Mouse (Mus musculus): ENCODE results near the gene Cks1brt.

GRCm38 (mm10) chr8:85171291-85171690 is 19.6 kb downstream of the Cks1brt start:
- TF ChIP-seq CHD2 (IDR thresholded peaks at IDR 0.05; ENCODE audit: low read length) = no peak
- TF ChIP-seq CTCF (conservative IDR thresholded peaks at IDR 0.05 in 1 of 2, IDR thresholded peaks at IDR 0.05 in 1 of 2; ENCODE audit: low read depth in 2 of 2, low read length in 2 of 2) = peak; percentile 7 to 76; a peak in 2 of 4 replicates

All from CH12.LX (cell line).